Mouse (Mus musculus) midbrain, postnatal 0 days (tissue): ENCODE results near the gene Tet1. TPM values are rescaled to one million over a fixed set of nuclear protein-coding genes. Genes with fewer than 3 reads are reported as not detected.

Experiments used
- ATAC-seq: fragments of 200-750 bp; cut with Nextera tagmentation; 2 replicates; pipeline ENCODE4 v1.8.0; 2017; ENCODE audit warnings: moderate number of reproducible peaks, mild to moderate bottlenecking, moderate TSS enrichment, moderate library complexity; ENCODE audit not compliant: low FRiP score
- DNase-seq: peaks from one replicate; pipeline ENCODE4 v3.0.0-alpha.2; 2015; ENCODE audit warnings: low spot score
- H3K27ac ChIP-seq: fragments of 300-500 bp; sonication (generic); 2 replicates; pipeline ENCODE4 v1.5.1; 2014; ENCODE audit warnings: low read depth, mild to moderate bottlenecking, low read length, mixed read lengths
- H3K27me3 ChIP-seq: fragments of 300-500 bp; sonication (generic); 2 replicates; pipeline ENCODE4 v1.6.1; 2014; ENCODE audit warnings: low read length, control low read depth, mixed read lengths; ENCODE audit not compliant: insufficient read depth
- H3K36me3 ChIP-seq: fragments of 300-500 bp; sonication (generic); 2 replicates; pipeline ENCODE4 v1.6.1; 2014; ENCODE audit warnings: low read length, control low read depth, mixed read lengths; ENCODE audit not compliant: insufficient read depth
- H3K4me1 ChIP-seq: fragments of 300-500 bp; sonication (generic); 2 replicates; pipeline ENCODE4 v1.6.1; 2014; ENCODE audit warnings: mild to moderate bottlenecking, control low read depth, antibody characterized with exemption, low read length, mixed read lengths; ENCODE audit not compliant: insufficient read depth
- H3K4me2 ChIP-seq: fragments of 300-500 bp; sonication (generic); 2 replicates; pipeline ENCODE4 v1.6.1; 2014; ENCODE audit warnings: low read depth, mild to moderate bottlenecking, low read length, mixed read lengths; ENCODE audit not compliant: poor library complexity, severe bottlenecking
- H3K4me3 ChIP-seq: fragments of 300-500 bp; sonication (generic); 2 replicates; pipeline ENCODE4 v1.5.1; 2014; ENCODE audit warnings: low read depth, mild to moderate bottlenecking, low read length, moderate library complexity
- H3K9ac ChIP-seq: fragments of 300-500 bp; sonication (generic); replicated peaks from 2 replicates; pipeline ENCODE4 v1.6.1; 2014; ENCODE audit warnings: mild to moderate bottlenecking, low read length, moderate library complexity, mixed read lengths; ENCODE audit not compliant: poor library complexity, severe bottlenecking
- H3K9me3 ChIP-seq: fragments of 300-500 bp; sonication (generic); 2 replicates; pipeline ENCODE4 v1.6.1; 2016; ENCODE audit warnings: low read length, control low read depth
- CTCF ChIP-seq: IDR thresholded peaks from 2 replicates; pipeline ENCODE4 v1.5.1; 2016; ENCODE audit warnings: antibody characterized with exemption, mild to moderate bottlenecking
- WGBS: fragments of 180-500 bp; shearing (Covaris S2); extraction: QIAGEN DNeasy Blood & Tissue Kit; methylation state at CpG from one replicate; pipeline ENCODE4 v1.1.7; 2014; 5-methylcytosine and 5-hydroxymethylcytosine counted together
- polyA plus RNA-seq: library from polyadenylated mRNA; unstranded; fragments of >200 nt; fragmentation: Nextera tagmentation; extraction: Ambion mirVana; gene quantifications from 2 replicates; pipeline ENCODE4 v1.2.1, GENCODE M21; 2015
- total RNA-seq: library from RNA; depleted of rRNA; stranded (reverse); fragments of >200 nt; gene quantifications from 2 replicates; pipeline ENCODE4 v1.2.3, GENCODE M21; 2014

The Tet1 gene
- total and polyA plus RNA-seq, 2 experiments from 2014 or later: 29.0 to 34.9 TPM

- Histone ChIP-seq H3K27me3 (no peaks in the 10 kb centered on the region), H3K36me3 (no peaks in the 10 kb centered on the region), H3K27ac (no peak overlapping the region), H3K4me2 (no peak overlapping the region), H3K4me3 (no peak overlapping the region), H3K9me3 (no peaks in the 10 kb centered on the region), H3K9ac (no peak overlapping the region), H3K4me1 (no peaks in the 10 kb centered on the region)
- no peak for TF ChIP-seq CTCF
- no peak for DNase-seq
- 62% methylated on average over 4 of the region's 4 CpGs for WGBS
- ATAC-seq: no peak
Measured at GRCm38 (mm10) chr10:62851025-62851424, 57.8 kb downstream of the Tet1 start.

- ATAC-seq (no peak), DNase-seq (no peak)
- H3K27me3 ChIP-seq: no peaks in the 10 kb centered on the region
- no peak overlapping the region for H3K4me3 ChIP-seq
- no peak overlapping the region for H3K4me2 ChIP-seq
- WGBS: 95% methylated on average over 2 of the region's 2 CpGs
- H3K9ac ChIP-seq: no peak overlapping the region
- no peaks in the 10 kb centered on the region for H3K36me3 ChIP-seq
- H3K4me1 ChIP-seq: no peaks in the 10 kb centered on the region
- H3K27ac ChIP-seq: no peak overlapping the region
- no peak for TF ChIP-seq CTCF
- no peaks in the 10 kb centered on the region for H3K9me3 ChIP-seq
Measured at GRCm38 (mm10) chr10:62848783-62849182, 60.0 kb downstream of the Tet1 start.

- Histone ChIP-seq H3K27me3 (no peaks in the 10 kb centered on the region), H3K4me1 (no peaks in the 10 kb centered on the region), H3K4me2 (no peak overlapping the region), H3K4me3 (no peak overlapping the region), H3K27ac (no peak overlapping the region), H3K9ac (no peak overlapping the region), H3K36me3 (no peaks in the 10 kb centered on the region), H3K9me3 (no peaks in the 10 kb centered on the region)
- peak; percentile 41 for TF ChIP-seq CTCF
- WGBS: 71% methylated on average over 12 of the region's 12 CpGs
- ATAC-seq: no peak
- peak; percentile 70 for DNase-seq
Measured at GRCm38 (mm10) chr10:62847069-62847626, 61.6 kb downstream of the Tet1 start.

GRCm38 (mm10) chr10:62843787-62844491 is 64.9 kb downstream of the Tet1 start:
- DNase-seq: no peak

GRCm38 (mm10) chr10:62841901-62842447 is 66.8 kb downstream of the Tet1 start:
- Histone ChIP-seq H3K4me2 (no peak overlapping the region), H3K36me3 (peaks cover 13% of the 10 kb centered on the region), H3K27ac (no peak overlapping the region), H3K4me1 (no peaks in the 10 kb centered on the region), H3K4me3 (no peak overlapping the region), H3K9me3 (no peaks in the 10 kb centered on the region), H3K9ac (no peak overlapping the region), H3K27me3 (no peaks in the 10 kb centered on the region)
- TF ChIP-seq CTCF: no peak
- no peak for DNase-seq
- ATAC-seq: no peak
- WGBS: 72% methylated on average over 10 of the region's 10 CpGs

More at GRCm38 (mm10) chr10:62843787-62844491, 64.9 kb downstream of the Tet1 start:
- no peaks in the 10 kb centered on the region for H3K27me3 ChIP-seq
- H3K4me3 ChIP-seq: no peak overlapping the region
- H3K4me2 ChIP-seq: no peak overlapping the region
- no peak overlapping the region for H3K9ac ChIP-seq
- ATAC-seq: no peak
- WGBS: 81% methylated on average over 9 of the region's 9 CpGs
- no peaks in the 10 kb centered on the region for H3K4me1 ChIP-seq
- no peaks in the 10 kb centered on the region for H3K9me3 ChIP-seq
- H3K36me3 ChIP-seq: peaks cover 10% of the 10 kb centered on the region
- no peak for TF ChIP-seq CTCF
- no peak overlapping the region for H3K27ac ChIP-seq

- H3K9me3 ChIP-seq: no peaks in the 10 kb centered on the region
- no peak overlapping the region for H3K4me3 ChIP-seq
- no peak overlapping the region for H3K4me2 ChIP-seq
- no peaks in the 10 kb centered on the region for H3K27me3 ChIP-seq
- no peaks in the 10 kb centered on the region for H3K4me1 ChIP-seq
- H3K9ac ChIP-seq: no peak overlapping the region
- ATAC-seq: no peak
- WGBS: 96% methylated on average over 7 of the region's 7 CpGs
- DNase-seq: no peak
- no peak overlapping the region for H3K27ac ChIP-seq
- no peak for TF ChIP-seq CTCF
- H3K36me3 ChIP-seq: peaks cover 13% of the 10 kb centered on the region
Measured at GRCm38 (mm10) chr10:62840687-62841086, 68.1 kb downstream of the Tet1 start.
